Mouse (Mus musculus) stomach, embryonic 14.5 days (tissue): Measurements from ENCODE around the gene Tex38. TPM values are rescaled to one million over a fixed set of nuclear protein-coding genes. Genes with fewer than 3 reads are reported as not detected.

Experiments used
- ATAC-seq: fragments of 200-750 bp; cut with Nextera tagmentation; 2 replicates; pipeline ENCODE4 v1.8.0; 2017; ENCODE audit warnings: low read depth, moderate TSS enrichment; ENCODE audit not compliant: insufficient number of reproducible peaks, insufficient read depth, low FRiP score
- H3K27ac ChIP-seq: fragments of 300-500 bp; sonication (generic); 2 replicates; pipeline ENCODE4 v1.5.1; 2014; ENCODE audit warnings: mild to moderate bottlenecking, low read length, moderate library complexity, mixed read lengths
- H3K27me3 ChIP-seq: fragments of 300-500 bp; sonication (generic); 2 replicates; pipeline ENCODE4 v1.6.1; 2014; ENCODE audit warnings: low read length, control low read depth, mixed read lengths; ENCODE audit not compliant: control insufficient read depth, insufficient read depth
- H3K36me3 ChIP-seq: fragments of 300-500 bp; sonication (generic); 2 replicates; pipeline ENCODE4 v1.6.1; 2014; ENCODE audit warnings: mild to moderate bottlenecking, control low read depth, low read length, moderate library complexity, mixed read lengths; ENCODE audit not compliant: control insufficient read depth, insufficient read depth
- H3K4me1 ChIP-seq: fragments of 300-500 bp; sonication (generic); 2 replicates; pipeline ENCODE4 v1.6.1; 2014; ENCODE audit warnings: low read length, control low read depth, mixed read lengths; ENCODE audit not compliant: control insufficient read depth, insufficient read depth
- H3K4me2 ChIP-seq: fragments of 300-500 bp; sonication (generic); replicated peaks from 2 replicates; pipeline ENCODE4 v1.6.1; 2014; ENCODE audit warnings: low read depth, low read length, control low read depth
- H3K4me3 ChIP-seq: fragments of 300-500 bp; sonication (generic); 2 replicates; pipeline ENCODE4 v1.5.1; 2014; ENCODE audit warnings: low read depth, low read length, control low read depth
- H3K9ac ChIP-seq: fragments of 300-500 bp; sonication (generic); replicated peaks from 2 replicates; pipeline ENCODE4 v1.6.1; 2014; ENCODE audit warnings: low read depth, mild to moderate bottlenecking, control low read depth, low read length, moderate library complexity, mixed read lengths
- H3K9me3 ChIP-seq: fragments of 300-500 bp; sonication (generic); 2 replicates; pipeline ENCODE4 v1.6.1; 2016; ENCODE audit warnings: low read depth, low read length, control low read depth; ENCODE audit not compliant: control insufficient read depth
- WGBS: fragments of 180-500 bp; shearing (Covaris S2); extraction: QIAGEN DNeasy Blood & Tissue Kit; methylation state at CpG from one replicate; pipeline ENCODE4 v1.1.7; 2014; 5-methylcytosine and 5-hydroxymethylcytosine counted together
- polyA plus RNA-seq: library from polyadenylated mRNA; unstranded; fragments of >200 nt; fragmentation: Nextera tagmentation; extraction: Ambion mirVana; gene quantifications from 2 replicates; pipeline ENCODE4 v1.2.1, GENCODE M21; 2014

Gene Tex38
- polyA plus RNA-seq, 1 experiment from 2014 or later = 0.65 TPM

GRCm38 (mm10) chr4:115754851-115755250 lies 26.0 kb downstream of the Tex38 start:
- no peak overlapping the region for H3K4me2 ChIP-seq
- ATAC-seq = no peak
- H3K4me1 ChIP-seq = no peaks in the 10 kb centered on the region

GRCm38 (mm10) chr4:115754101-115754500 lies 26.7 kb downstream of the Tex38 start:
- ATAC-seq = no peak
- Histone ChIP-seq H3K36me3 (peaks cover 13% of the 10 kb centered on the region), H3K4me1 (no peaks in the 10 kb centered on the region), H3K27me3 (no peaks in the 10 kb centered on the region), H3K4me2 (no peak overlapping the region), H3K9ac (no peak overlapping the region), H3K27ac (no peak overlapping the region), H3K4me3 (no peak overlapping the region), H3K9me3 (no peaks in the 10 kb centered on the region)
- 94% methylated on average over 3 of the region's 3 CpGs for WGBS

More at GRCm38 (mm10) chr4:115754851-115755250, 26.0 kb downstream of the Tex38 start:
- H3K9ac ChIP-seq = no peak overlapping the region
- 98% methylated on average over 1 of the region's 1 CpGs for WGBS
- no peak overlapping the region for H3K4me3 ChIP-seq
- H3K9me3 ChIP-seq = no peaks in the 10 kb centered on the region
- H3K27ac ChIP-seq = no peak overlapping the region
- no peaks in the 10 kb centered on the region for H3K27me3 ChIP-seq
- peaks cover 13% of the 10 kb centered on the region for H3K36me3 ChIP-seq

- Histone ChIP-seq H3K4me1 (no peaks in the 10 kb centered on the region), H3K27me3 (no peaks in the 10 kb centered on the region), H3K4me3 (no peak overlapping the region), H3K27ac (no peak overlapping the region), H3K36me3 (peaks cover 12% of the 10 kb centered on the region), H3K9ac (no peak overlapping the region), H3K9me3 (no peaks in the 10 kb centered on the region), H3K4me2 (no peak overlapping the region)
- no peak for ATAC-seq
- 72% methylated on average over 1 of the region's 1 CpGs for WGBS
These were observed 31.5 kb downstream of the Tex38 start for GRCm38 (mm10) chr4:115749336-115749735.

- Histone ChIP-seq H3K36me3 (peaks cover 12% of the 10 kb centered on the region), H3K9ac (no peak overlapping the region), H3K4me2 (no peak overlapping the region), H3K4me3 (no peak overlapping the region), H3K27ac (no peak overlapping the region), H3K9me3 (no peaks in the 10 kb centered on the region), H3K4me1 (no peaks in the 10 kb centered on the region), H3K27me3 (no peaks in the 10 kb centered on the region)
- ATAC-seq = no peak
- 59% methylated on average over 1 of the region's 1 CpGs for whole genome bisulfite sequencing
These were observed 32.6 kb downstream of the Tex38 start for GRCm38 (mm10) chr4:115748181-115748580.

DNA sequence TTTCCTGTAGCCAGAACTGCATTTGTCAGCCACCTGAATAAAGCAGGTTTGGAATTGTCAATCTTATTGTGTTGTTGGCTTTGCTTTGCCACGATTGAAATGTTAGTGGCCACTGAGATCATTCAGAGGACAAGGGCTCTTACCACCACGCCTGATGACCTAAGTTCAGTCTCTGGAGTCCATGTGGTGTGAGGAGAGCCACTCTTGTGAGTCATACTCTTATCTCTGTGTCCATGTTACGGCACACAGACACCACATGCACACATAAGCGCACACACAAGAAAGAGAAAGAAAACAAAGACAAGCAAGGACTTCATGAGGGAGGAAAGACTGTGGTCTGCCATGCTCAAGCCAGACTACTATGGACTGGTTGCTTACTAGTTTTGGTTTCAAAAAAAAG lies 37.7 kb downstream of the Tex38 start:
- peaks cover 14% of the 10 kb centered on the region for H3K4me1 ChIP-seq
- H3K36me3 ChIP-seq = peaks cover 10% of the 10 kb centered on the region
- no peaks in the 10 kb centered on the region for H3K9me3 ChIP-seq
- no peak overlapping the region for H3K4me3 ChIP-seq
- WGBS = 89% methylated on average over 4 of the region's 4 CpGs
- no peak for ATAC-seq
- H3K9ac ChIP-seq = no peak overlapping the region
- no peak overlapping the region for H3K27ac ChIP-seq
- H3K4me2 ChIP-seq = no peak overlapping the region
- no peaks in the 10 kb centered on the region for H3K27me3 ChIP-seq

- ATAC-seq = no peak
- H3K27ac ChIP-seq = no peak overlapping the region
- peaks cover 14% of the 10 kb centered on the region for H3K4me1 ChIP-seq
- no peak overlapping the region for H3K9ac ChIP-seq
- no peaks in the 10 kb centered on the region for H3K27me3 ChIP-seq
- peaks cover 10% of the 10 kb centered on the region for H3K36me3 ChIP-seq
- no peak overlapping the region for H3K4me2 ChIP-seq
- no peaks in the 10 kb centered on the region for H3K9me3 ChIP-seq
- H3K4me3 ChIP-seq = no peak overlapping the region
These were observed 38.2 kb downstream of the Tex38 start for GRCm38 (mm10) chr4:115742658-115743057.

DNA sequence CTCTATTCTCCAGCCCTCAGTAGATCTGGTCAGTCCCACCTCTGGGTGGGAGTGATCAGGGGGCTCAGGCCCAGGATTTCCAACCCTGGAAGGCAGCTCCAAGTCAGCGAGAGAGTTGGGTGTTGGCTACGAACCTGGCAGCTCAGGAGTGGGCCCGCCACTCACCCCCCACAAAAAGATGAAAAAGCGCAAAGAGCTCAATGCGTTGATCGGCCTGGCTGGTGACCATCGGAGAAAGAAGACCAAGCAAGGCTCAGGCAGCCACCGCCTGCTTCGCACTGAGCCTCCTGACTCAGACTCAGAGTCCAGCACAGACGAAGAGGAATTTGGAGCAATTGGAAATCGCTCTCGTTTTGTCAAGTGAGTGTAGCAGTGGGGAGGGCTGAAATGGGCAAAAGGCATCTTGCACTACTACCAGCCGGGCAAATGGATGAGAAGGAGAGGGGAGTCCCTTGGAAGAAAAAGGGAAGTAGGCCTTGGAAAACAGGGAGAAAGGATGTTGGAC lies 42.3 kb downstream of the Tex38 start:
- peaks cover 14% of the 10 kb centered on the region for H3K4me1 ChIP-seq
- no peaks in the 10 kb centered on the region for H3K9me3 ChIP-seq
- WGBS = 41% methylated on average over 13 of the region's 13 CpGs
- peaks cover 10% of the 10 kb centered on the region for H3K36me3 ChIP-seq
- H3K27ac ChIP-seq = no peak overlapping the region
- no peaks in the 10 kb centered on the region for H3K27me3 ChIP-seq
- ATAC-seq = no peak
- peak overlapping the region; percentile 55 for H3K4me2 ChIP-seq
- H3K9ac ChIP-seq = peak overlapping the region; percentile 54
- H3K4me3 ChIP-seq = peak overlapping the region; percentile 71

DNA sequence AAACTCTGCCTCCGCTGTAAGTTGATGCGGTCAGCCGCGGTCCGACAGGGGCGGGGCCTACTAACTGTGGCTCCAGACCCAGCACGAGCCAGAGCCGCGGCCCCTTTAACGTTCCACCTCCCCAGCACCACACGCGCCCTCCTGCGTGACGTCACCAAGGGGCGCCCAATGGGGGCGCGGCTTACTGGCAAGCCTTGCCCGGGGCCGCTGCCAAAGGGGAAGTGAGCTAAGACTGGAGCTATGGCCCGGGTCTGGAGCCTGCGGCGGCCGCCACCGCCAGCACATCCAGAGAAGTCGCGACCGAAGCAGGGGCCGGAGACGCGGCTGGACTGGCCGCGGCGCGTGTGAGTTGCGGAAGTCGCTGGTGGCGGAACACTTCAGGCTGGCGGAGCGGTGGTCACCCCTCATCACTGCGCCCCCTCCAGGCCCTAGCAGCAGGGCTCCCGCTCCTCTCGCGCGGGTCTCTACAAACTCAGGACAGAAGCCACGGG lies 43.2 kb downstream of the Tex38 start, which contains the start of gene Efcab14:
Efcab14 (plus strand) TSS at position 194 of the 491 bp plus-strand sequence.
- under 1% methylated on average over 44 of the region's 45 CpGs for WGBS
- ATAC-seq = peak; percentile 99

DNA sequence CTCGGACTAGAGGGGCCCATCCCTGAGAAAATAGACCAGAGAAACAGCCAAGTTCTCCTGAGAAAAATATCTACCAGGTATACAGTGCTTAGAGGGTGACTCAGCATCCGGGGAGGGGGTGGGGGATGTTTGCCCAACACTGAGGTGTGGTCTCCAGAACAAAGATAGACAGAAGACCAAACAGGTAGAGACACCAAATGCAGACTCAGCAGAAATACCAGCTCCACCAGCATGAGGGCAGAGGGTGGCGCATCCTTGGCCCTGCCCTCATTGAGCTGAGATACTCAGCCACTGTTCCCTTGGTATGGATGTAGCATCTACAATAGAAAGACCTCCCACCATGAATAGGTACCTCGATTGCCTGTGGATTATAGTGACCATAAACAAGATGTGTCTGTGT lies 46.0 kb downstream of the Tex38 start:
- Histone ChIP-seq H3K4me2 (no peak overlapping the region), H3K27me3 (no peaks in the 10 kb centered on the region), H3K36me3 (no peaks in the 10 kb centered on the region; the same call in 1 of the 2 replicates), H3K4me1 (peaks cover 14% of the 10 kb centered on the region), H3K4me3 (no peak overlapping the region), H3K9me3 (no peaks in the 10 kb centered on the region), H3K9ac (no peak overlapping the region), H3K27ac (no peak overlapping the region)
- ATAC-seq = no peak
- 58% methylated on average over 4 of the region's 4 CpGs for WGBS

More for the DNA sequence above, 43.2 kb downstream of the Tex38 start, which contains the start of gene Efcab14:
- peak within 1 kb of the TSS; percentile 80; the same call in 1 of the 2 replicates for H3K27ac ChIP-seq
- peak within 1 kb of the TSS; percentile 55 for H3K4me2 ChIP-seq
- peak within 1 kb of the TSS; percentile 54 for H3K9ac ChIP-seq
- no peaks in the 10 kb centered on the region for H3K9me3 ChIP-seq
- H3K4me3 ChIP-seq = peak within 1 kb of the TSS; percentile 71
- peaks cover 14% of the 10 kb centered on the region for H3K4me1 ChIP-seq
- H3K36me3 ChIP-seq = peaks cover 7% of the 10 kb centered on the region
- no peaks in the 10 kb centered on the region for H3K27me3 ChIP-seq
